Comparison of ENCODE assay signal across 12 mouse cellular contexts in genomic region chr4:133348051-133348775, GRCm38 (mm10).
"Had no signal": no experiment of that assay in that cellular context is flagged by ENCODE, and none has a peak within 500 bp of the region (broad histone marks: within the 10 kb centered on the region; RNA-seq: fewer than 3 reads in every experiment).

No protein-coding gene starts in this region.

- H3K36me3 ChIP-seq: limb, embryonic 10.5 days; liver, embryonic 15.5 days; midbrain, embryonic 13.5 days; neural tube, embryonic 15.5 days had no signal

- H3K4me3 ChIP-seq: left cerebral cortex, adult 2 months; limb, embryonic 10.5 days; liver, embryonic 15.5 days; midbrain, embryonic 13.5 days; neural tube, embryonic 15.5 days had no signal

- H3K4me1 ChIP-seq: limb, embryonic 10.5 days; midbrain, embryonic 13.5 days; neural tube, embryonic 15.5 days had no signal

- H3K27me3 ChIP-seq: neural tube, embryonic 15.5 days had no signal

- H3K9ac ChIP-seq: liver, embryonic 15.5 days; midbrain, embryonic 13.5 days; neural tube, embryonic 15.5 days had no signal

- H3K27ac ChIP-seq: left cerebral cortex, adult 2 months; limb, embryonic 10.5 days; liver, embryonic 15.5 days; midbrain, embryonic 13.5 days; neural tube, embryonic 15.5 days; stomach, postnatal 0 days had no signal

- DNase-seq: kidney, postnatal 10 days; lung, adult 2 months; lung, postnatal 36 days; right cerebral cortex, adult 18-20 months; right cerebral cortex, postnatal 25 days; thymus, postnatal 14 days had no signal

- H3K9me3 ChIP-seq: limb, embryonic 10.5 days; liver, embryonic 15.5 days; midbrain, embryonic 13.5 days; neural tube, embryonic 15.5 days had no signal
